Comparison of ENCODE assay signal across 8 mouse cellular contexts in genomic region chr17:49968467-49969207, GRCm38 (mm10).
DNase-seq lines count a peak whose midpoint lies in the region; ATAC-seq and TF ChIP-seq lines count a peak whose summit lies in the region.

No protein-coding gene starts in this region.

- peaks cover 3% of the 10 kb centered on the region for H3K9me3 ChIP-seq in forebrain, embryonic 16.5 days (ENCODE audit: control insufficient read depth, low read length)
- peaks cover 5% of the 10 kb centered on the region; the same call in 1 of the 2 replicates for H3K9me3 ChIP-seq in hindbrain, postnatal 0 days (ENCODE audit: low read length)
- peaks cover 7% of the 10 kb centered on the region; the same call in 1 of the 2 replicates for H3K9me3 ChIP-seq in limb, embryonic 12.5 days
- peaks cover 8% of the 10 kb centered on the region for H3K9me3 ChIP-seq in midbrain, embryonic 16.5 days (replicated peaks; ENCODE audit: control insufficient read depth, low read length, poor library complexity, severe bottlenecking)

- peak; percentile 77 for TF ChIP-seq CTCF in hindbrain, postnatal 0 days (IDR thresholded peaks at IDR 0.05; ENCODE audit: low read depth)

- H3K4me1 ChIP-seq in forebrain, embryonic 16.5 days (replicated peaks; ENCODE audit: control insufficient read depth, insufficient read depth, low read length): peaks cover 14% of the 10 kb centered on the region
- no peaks in the 10 kb centered on the region for H3K4me1 ChIP-seq in hindbrain, postnatal 0 days (ENCODE audit: insufficient read depth, low read length)
- H3K4me1 ChIP-seq in limb, embryonic 12.5 days (replicated peaks): no peaks in the 10 kb centered on the region
- no peaks in the 10 kb centered on the region; the same call in 1 of the 2 replicates for H3K4me1 ChIP-seq in midbrain, embryonic 16.5 days (ENCODE audit: control insufficient read depth, insufficient read depth, low read length)

- H3K9ac ChIP-seq in forebrain, embryonic 16.5 days (replicated peaks; ENCODE audit: low read depth, low read length): no peak overlapping the region
- H3K9ac ChIP-seq in hindbrain, postnatal 0 days (replicated peaks; ENCODE audit: low read length): no peak overlapping the region
- no peak overlapping the region for H3K9ac ChIP-seq in limb, embryonic 12.5 days (replicated peaks)
- H3K9ac ChIP-seq in midbrain, embryonic 16.5 days (ENCODE audit: low read depth, low read length): no peak overlapping the region

- H3K27ac ChIP-seq in forebrain, embryonic 16.5 days (ENCODE audit: low read length): no peak overlapping the region
- H3K27ac ChIP-seq in hindbrain, postnatal 0 days: no peak overlapping the region
- H3K27ac ChIP-seq in limb, embryonic 12.5 days: no peak overlapping the region
- no peak overlapping the region for H3K27ac ChIP-seq in midbrain, embryonic 16.5 days (ENCODE audit: low read length)

- DNase-seq in ovary, postnatal 36 days (ENCODE audit: low spot score): peak; percentile 25
- DNase-seq in ovary, adult 18-20 months (ENCODE audit: low spot score): no peak
- peak; percentile 74 to 80 for DNase-seq in cerebellum, adult 18-20 months
- DNase-seq in hindbrain, postnatal 0 days (ENCODE audit: low spot score): peak; percentile 87
- peak; percentile 61 to 73 for DNase-seq in spleen, postnatal 36 days (ENCODE audit: low spot score in 2 of 2)

- no peak overlapping the region for H3K4me3 ChIP-seq in forebrain, embryonic 16.5 days (replicated peaks; ENCODE audit: low read length)
- no peak overlapping the region for H3K4me3 ChIP-seq in hindbrain, postnatal 0 days (ENCODE audit: low read length)
- H3K4me3 ChIP-seq in limb, embryonic 12.5 days (replicated peaks): no peak overlapping the region
- no peak overlapping the region for H3K4me3 ChIP-seq in midbrain, embryonic 16.5 days (ENCODE audit: low read depth, low read length)

- WGBS in forebrain, embryonic 16.5 days: 73% methylated on average over 9 of the region's 9 CpGs
- 61% methylated on average over 9 of the region's 9 CpGs for WGBS in hindbrain, postnatal 0 days
- 72% methylated on average over 9 of the region's 9 CpGs for WGBS in limb, embryonic 12.5 days
- 66% methylated on average over 9 of the region's 9 CpGs for WGBS in midbrain, embryonic 16.5 days

- H3K4me2 ChIP-seq in forebrain, embryonic 16.5 days (ENCODE audit: low read length): no peak overlapping the region
- no peak overlapping the region for H3K4me2 ChIP-seq in hindbrain, postnatal 0 days (ENCODE audit: low read depth, low read length)
- no peak overlapping the region for H3K4me2 ChIP-seq in limb, embryonic 12.5 days
- no peak overlapping the region for H3K4me2 ChIP-seq in midbrain, embryonic 16.5 days (ENCODE audit: low read length)

- peak; percentile 56 for ATAC-seq in forebrain, embryonic 16.5 days
- ATAC-seq in hindbrain, postnatal 0 days: peak; percentile 78
- peak; percentile 56; the same call in 1 of the 2 replicates for ATAC-seq in limb, embryonic 12.5 days (ENCODE audit: insufficient number of reproducible peaks, insufficient read depth, low FRiP score, low TSS enrichment, low read depth)
- peak; percentile 70; the same call in 1 of the 2 replicates for ATAC-seq in midbrain, embryonic 16.5 days

- no peaks in the 10 kb centered on the region for H3K27me3 ChIP-seq in forebrain, embryonic 16.5 days (replicated peaks; ENCODE audit: control insufficient read depth, insufficient read depth, low read length)
- H3K27me3 ChIP-seq in hindbrain, postnatal 0 days (ENCODE audit: insufficient read depth, low read length): no peaks in the 10 kb centered on the region
- no peaks in the 10 kb centered on the region for H3K27me3 ChIP-seq in limb, embryonic 12.5 days
- no peaks in the 10 kb centered on the region; the same call in 1 of the 2 replicates for H3K27me3 ChIP-seq in midbrain, embryonic 16.5 days (ENCODE audit: control insufficient read depth, insufficient read depth, low read depth, low read length)

- no peaks in the 10 kb centered on the region for H3K36me3 ChIP-seq in forebrain, embryonic 16.5 days (ENCODE audit: control insufficient read depth, insufficient read depth)
- H3K36me3 ChIP-seq in hindbrain, postnatal 0 days (ENCODE audit: insufficient read depth, low read length): no peaks in the 10 kb centered on the region
- H3K36me3 ChIP-seq in limb, embryonic 12.5 days: no peaks in the 10 kb centered on the region
- no peaks in the 10 kb centered on the region for H3K36me3 ChIP-seq in midbrain, embryonic 16.5 days (ENCODE audit: control insufficient read depth, insufficient read depth, low read length)
